Mouse (Mus musculus): ENCODE measurements around the gene Tyw1.

Tyw1 gene

DNA sequence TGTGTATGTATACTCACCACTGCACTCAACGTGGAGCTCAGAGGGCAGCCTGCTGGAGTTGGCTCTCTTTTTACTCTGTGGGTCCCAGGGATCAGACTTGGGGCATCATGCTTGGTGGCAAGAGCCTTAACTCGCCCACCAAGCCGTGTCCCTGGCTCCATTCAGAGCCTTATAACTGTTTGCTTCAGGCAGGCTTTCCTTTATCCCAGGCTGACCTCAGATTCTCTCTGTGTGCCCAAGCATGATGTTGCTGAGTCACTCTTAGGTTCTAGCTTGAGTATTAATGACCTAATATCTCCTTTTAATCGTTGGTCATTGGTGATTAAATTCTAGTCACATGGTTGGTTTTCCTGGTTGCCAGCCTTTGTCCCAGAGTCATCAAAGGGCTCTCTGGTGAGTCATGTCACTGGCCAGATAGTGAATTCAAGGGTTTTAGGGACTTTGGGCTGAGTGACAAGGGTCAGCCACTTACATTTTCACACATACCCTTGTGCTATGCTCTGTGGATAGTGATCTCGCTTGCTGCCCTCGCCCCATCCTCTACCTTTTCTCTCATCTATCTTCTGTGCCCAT, 9.1 kb downstream of the Tyw1 start:
- DNase-seq (ENCODE audit: low read depth, low spot score): no peak

DNA sequence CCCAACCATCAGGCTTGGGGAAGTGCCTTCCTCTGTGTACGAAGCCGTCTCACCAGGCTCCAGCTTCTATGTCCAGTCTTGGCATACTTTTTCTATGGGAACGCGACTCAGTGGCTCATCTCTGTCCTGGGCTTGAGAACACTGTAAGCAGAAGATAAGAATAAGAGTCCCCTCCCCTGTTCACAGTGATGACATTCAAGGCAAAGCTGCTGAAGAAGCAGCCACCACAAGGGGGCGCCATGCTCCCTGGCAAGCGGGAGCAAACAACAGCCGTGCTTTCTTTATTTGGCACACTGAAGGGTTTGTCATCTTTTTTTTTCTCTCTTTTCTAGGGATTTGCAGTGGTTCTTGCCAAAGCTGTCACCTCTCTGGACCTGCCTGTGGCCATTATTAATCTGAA, 11.2 kb downstream of the Tyw1 start:
- no peak for DNase-seq (ENCODE audit: low read depth, low spot score)

DNA sequence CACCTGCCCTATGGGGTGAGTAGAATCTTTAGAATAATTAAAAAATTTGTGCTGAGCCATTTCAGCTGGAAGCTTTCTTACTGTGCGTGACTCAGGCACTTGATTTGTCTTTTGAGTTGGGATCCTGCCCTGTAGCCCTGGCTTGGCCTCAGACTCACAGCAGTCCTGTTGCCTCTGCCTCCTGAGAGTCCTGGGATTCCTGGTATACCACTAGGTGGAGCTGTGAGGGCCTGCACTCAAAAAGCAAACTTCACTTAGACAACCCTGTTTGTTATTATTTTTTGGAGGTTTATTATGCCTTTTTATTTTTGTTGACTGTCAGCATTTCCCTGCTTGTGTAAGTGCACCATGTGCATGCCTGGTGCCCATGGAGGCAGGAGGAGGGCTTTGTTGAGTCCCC, 11.9 kb downstream of the Tyw1 start:
- no peak for DNase-seq (ENCODE audit: low read depth, low spot score)

DNA sequence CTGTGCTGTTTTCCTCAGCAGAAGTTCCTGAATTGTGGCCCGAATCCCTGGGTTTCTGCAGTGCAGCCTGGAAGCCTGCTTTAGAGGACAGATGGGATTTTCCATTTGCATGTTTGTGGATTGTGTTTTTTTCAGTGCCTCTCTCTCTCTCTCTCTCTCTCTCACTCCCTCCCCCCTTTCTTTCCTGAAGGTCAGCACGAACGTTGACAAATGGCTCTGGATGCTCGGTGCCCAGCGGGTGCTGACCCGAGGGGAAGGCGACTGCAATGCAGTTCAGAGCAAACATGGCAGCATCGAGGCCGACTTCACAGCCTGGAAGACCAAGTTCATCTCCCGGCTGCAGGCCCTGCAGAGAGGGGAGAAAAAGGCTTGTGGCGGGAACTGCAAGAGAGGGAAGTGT, 13.6 kb downstream of the Tyw1 start:
- no peak for DNase-seq (ENCODE audit: low read depth, low spot score)

DNA sequence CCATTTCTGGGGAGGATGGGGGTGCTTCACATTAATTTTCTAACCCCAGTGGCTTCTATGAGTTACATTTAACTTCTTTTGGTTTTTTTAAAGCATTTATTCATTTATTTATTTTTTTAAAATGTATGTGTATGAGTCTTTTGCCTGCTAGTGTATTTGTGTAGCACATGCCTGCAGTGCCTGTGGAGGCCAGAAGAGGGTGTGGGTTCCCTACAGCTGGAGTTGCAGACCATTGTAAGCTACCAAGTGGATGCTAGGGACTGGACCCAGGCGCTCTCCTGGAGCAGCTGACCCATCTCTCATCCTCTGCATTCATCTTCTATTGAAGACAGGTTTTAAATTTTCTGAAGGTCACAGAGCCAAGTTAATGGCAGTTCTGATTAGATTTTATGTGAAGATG, 16.9 kb downstream of the Tyw1 start:
- DNase-seq (ENCODE audit: low read depth, low spot score): no peak

DNA sequence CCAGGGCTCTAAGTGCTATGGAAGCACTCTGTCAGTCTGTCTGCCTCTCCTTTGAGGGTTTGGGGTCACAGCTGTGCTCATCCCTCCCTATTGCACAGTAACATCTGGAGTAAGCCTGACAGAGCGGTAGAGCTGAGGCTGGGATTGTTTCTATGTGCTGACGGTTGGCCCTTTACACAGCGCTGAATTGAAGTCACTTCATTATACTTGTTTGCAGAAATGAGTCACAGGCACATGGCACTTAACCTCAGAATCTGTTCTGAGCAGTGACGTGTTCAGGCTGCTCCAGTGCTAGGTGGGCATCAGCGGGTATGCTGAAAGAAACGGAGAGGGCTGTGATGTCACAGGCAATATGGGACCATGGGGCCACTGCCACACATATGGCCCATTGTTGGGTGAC, 17.6 kb downstream of the Tyw1 start:
- DNase-seq (ENCODE audit: low read depth, low spot score): no peak

DNA sequence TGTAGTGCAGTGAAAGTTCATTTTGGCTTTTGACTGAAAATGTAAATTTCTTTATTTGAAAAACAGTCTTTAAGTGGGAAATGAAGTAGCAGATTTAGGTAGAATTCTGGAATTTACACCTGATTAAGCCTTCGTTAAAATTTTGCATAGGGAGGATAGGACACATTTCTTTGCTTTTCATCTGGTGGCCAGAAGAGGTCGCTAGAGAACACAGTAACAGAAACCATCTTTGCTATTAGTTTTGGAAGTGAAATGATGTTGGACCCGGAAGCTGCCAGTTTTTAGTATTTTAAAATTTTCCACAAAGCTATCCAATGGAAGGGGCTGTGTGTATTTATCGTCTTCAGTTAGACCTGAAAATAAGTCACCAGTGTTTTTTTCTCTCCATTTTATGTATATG, 20.1 kb downstream of the Tyw1 start:
- DNase-seq (ENCODE audit: low read depth, low spot score): no peak

DNA sequence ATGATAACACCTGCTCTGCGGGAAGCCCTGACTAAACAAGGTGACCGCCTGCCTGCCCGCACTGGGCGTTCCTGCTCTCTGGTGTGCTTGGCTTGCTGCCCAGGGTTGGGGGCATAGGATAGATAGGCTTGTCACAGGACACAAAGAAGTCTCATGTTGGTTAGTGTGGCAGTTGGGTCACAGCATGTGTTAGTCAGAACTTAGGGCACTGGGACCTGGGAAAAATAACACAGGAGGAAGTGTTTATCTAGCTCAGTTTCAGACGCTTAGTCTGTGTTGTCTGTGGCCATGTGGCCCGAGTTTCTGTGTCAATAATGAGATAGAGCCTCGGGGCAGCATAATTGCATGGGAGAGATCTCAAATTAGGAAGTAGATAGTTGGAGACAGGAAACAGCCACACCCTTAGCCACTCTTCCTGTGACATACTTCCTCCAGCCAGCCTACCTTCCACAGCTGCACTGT, 22.6 kb downstream of the Tyw1 start:
- DNase-seq (ENCODE audit: low read depth, low spot score): no peak

DNA sequence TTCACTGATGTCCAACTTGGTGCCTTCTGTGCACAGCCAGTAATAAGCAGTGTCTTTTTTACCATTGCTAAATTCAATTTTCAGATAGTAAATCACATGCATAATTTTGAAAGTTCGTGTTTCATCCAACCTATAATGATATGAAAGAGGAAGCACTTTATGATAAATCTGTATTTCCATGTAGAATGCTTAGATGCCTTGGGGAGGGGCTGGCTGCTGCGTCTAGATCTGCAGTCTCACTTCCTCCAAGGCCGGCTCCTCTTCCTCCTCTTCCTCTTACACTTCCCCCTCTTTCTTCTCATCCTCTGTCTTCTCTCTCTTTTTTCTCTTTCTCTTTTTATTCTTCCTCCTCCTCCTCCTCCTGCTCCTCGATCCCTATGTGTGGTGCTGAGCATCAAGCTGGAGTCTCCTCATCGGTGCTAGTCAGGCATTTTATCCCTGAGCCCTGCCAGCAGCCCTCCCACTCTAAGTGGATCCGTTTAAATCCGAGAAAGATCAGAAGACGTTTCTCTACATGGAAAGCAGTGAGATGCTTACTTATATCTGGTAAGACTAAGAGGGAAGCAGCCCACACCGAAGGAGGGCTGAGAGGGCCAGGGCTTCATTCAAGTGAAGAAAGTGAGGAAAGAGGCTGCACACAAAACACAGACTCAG, 27.8 kb downstream of the Tyw1 start:
- DNase-seq (ENCODE audit: low read depth, low spot score): peak; percentile 33

DNA sequence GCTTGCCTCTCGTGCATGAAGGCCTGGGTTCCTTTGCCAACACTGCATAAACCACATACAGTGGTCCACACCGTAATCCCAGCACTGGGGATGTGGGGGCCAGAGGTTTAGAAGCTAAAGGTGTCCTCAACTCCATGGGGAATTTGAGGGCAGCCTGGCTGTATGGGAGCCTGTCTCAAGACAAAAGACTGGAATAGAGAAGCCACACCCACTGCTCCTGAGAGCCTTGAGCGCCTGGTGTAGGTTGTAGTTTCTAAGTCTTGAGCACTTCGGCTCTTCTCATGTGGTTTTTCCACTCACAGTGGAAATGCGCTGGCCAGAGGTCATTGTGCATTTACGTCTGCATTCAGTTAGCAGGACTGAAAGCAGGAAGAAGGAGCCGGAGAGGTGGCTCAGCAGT, 32.7 kb downstream of the Tyw1 start:
- DNase-seq (ENCODE audit: low read depth, low spot score): no peak

DNA sequence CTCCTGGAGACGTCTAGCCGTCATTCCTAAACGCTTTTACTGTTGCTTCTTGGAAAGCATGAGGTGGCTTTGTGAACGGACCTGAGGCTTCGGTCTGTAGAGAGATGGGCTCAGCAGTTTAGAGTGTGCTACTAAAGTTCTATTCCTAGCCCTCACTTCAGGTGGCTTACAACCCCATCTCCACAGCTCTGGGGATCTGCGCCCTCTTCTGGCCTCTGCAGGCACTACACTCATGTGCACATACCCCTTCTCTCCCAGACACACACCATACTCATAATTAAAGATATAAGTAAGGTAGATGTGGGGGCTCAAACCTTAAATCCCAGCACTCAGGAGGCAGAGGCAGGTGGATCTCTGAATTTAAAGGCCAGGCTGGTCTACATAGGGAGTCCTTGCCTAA, 34.8 kb downstream of the Tyw1 start:
- DNase-seq (ENCODE audit: low read depth, low spot score): no peak

DNA sequence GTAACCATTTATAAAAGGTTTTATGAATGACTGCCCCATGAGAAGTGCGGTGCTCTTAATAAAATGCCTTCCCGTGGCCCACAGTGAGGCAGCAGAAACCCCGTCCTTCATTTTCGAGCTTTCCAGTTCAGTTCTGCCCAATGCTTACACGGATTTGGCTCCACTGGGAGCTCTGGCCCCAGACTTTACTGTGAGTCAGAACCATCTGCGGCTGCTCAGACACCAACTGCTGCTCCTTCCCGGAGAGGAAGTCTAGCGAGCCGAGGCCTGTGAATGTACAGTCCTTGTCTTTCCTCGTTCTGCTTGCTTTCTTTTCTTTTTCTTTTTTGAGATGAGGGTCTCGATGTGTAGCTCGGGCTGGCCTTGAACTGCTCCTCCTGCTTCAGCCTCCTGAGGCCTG, 35.4 kb downstream of the Tyw1 start:
- DNase-seq (ENCODE audit: low read depth, low spot score): peak; percentile 47

DNA sequence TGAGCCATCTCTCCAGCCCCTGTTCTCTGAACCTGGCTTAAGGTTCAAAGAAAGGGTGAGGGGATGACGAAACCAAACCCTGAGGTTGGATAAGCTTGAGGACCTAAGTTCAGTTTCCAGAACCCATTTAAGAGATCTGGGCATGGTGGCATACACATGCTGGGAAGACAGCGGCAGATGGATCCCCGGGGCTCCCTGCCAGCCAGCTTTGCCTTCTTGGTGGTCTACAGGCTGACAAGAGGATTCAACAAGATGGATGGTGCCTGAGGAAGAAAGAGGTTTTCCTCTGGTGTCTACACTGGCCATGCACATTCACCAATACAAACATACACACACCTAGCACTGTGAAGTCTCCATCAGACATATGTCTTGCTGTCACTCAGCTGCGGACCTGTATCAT, 37.6 kb downstream of the Tyw1 start:
- no peak for DNase-seq (ENCODE audit: low read depth, low spot score)

DNA sequence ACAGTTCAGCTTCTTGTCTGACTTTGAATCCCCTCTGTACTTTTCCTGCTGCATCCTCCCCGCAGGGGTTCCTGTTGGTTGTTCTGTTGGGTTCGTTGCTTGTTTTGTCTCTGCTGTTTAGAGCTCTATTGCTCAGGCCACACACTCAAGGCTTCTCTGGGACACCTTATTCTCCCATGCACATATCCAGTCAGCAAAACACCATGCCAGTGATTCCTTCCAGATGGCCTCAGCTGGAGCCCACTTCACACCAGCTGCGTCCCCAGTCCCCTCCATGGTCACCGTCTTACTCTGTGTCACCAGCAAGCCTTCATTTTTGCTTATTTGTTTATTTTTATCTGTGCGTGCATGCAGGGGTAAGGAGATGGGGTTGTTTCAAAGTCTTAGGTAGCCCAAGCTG, 38.5 kb downstream of the Tyw1 start:
- DNase-seq (ENCODE audit: low read depth, low spot score): no peak

DNA sequence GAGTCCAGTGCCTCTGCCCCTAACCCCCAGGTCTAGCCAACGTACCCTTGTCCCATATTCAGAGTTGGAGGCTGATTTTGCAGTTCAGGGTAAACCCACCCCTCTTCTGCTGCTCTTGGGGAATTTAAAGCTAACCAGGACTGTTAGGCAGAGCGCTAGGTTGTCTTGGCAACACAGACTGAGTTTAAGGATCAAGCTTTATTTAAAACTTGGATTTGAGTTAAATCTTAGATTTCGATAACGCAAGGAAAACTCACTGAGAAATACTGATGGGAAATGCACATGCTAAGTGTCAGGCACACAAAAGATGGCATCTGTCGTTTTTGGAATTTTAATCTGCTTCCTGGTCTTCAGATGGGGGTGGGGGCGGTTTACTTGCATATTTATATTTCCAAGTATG, 39.2 kb downstream of the Tyw1 start:
- peak; percentile 51 for DNase-seq (ENCODE audit: low read depth, low spot score)

DNA sequence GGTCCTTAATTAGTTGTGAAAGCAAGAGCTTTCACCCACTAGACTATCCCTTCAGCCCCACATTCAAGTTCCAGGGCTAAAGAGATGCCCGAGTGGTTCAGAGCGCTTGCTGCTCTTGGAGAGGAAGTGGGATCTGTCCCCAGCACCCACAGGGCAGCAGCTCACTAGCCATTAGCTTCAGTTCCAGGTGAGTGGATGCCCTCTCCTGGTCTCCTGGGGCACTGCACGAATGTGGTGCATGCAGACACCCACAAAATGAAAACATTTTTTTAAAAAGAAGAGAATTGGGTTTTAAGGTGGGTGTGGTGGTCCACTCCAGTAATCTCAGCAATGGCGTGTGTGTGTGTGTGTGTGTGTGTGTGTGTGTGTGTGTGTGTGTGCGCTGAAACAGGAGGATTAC, 40.7 kb downstream of the Tyw1 start:
- DNase-seq (ENCODE audit: low read depth, low spot score): no peak

DNA sequence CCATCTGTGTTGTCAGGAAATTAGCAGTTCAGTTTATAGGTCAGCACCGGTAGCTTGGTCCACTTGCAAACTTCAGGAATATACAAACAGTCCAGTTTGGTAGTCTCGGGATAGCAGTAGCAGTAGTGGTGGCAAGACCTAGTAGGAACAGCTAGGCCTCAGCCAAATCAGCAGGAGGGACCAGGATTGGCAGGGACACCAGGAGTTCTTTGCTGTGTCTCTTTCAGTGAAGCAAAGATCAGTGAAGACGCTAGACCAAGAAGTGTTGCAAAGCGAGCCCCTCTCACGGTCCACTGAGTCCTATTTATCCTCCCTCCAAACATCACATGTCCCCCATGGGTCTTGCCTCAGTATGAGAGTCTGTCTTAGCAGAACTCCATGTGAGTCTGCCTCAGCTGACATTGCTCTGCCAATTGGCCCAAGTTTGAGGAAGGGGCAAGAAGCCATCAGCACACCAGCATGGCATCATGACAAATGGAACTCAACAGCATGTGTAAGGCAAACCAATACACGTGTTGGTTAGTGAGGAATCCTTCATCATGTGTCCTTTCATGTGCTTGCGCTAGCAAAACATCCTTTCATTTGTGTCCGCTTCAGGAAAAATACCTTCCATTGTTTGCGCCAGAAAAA, 43.5 kb downstream of the Tyw1 start:
- DNase-seq (ENCODE audit: low read depth, low spot score): no peak

DNA sequence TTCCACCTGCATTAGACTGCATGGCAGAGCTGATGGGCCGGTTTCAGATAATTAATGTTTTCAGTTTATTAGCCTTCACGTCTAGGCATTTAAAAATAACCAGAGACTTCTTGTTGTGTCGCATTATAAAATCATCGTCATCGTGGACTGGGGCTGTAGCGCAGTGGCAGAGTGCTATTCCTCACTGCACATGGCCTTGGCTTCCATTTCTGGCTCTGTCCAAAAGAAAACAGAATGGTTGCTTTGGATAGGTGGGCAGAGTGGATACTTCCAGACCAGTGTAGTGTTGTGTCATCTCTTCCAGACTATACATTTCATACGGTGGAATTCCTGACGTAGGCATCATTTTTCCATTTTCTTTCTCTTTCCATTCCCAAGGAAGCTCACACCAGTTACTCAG, 44.1 kb downstream of the Tyw1 start:
- DNase-seq (ENCODE audit: low read depth, low spot score): no peak

DNA sequence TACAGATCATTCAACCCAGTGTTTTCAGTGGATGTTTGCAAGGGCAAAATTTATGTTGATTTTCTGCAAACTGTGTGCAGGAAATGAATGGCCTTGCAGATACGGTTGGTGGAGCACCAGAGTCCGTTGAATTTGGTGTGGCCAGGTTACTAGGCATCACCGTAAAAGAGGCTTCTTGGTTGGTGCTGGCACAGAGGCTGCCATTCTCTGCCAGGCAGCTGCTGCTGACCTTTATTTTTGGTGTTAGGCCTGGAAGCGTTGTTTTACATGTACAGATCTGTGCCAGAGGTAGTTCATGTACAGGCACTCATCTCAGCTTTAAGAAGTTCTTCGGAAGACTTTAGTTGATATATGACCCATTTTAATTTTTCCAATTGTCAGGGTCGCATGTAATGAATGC, 48.2 kb downstream of the Tyw1 start:
- DNase-seq (ENCODE audit: low read depth, low spot score): no peak

DNA sequence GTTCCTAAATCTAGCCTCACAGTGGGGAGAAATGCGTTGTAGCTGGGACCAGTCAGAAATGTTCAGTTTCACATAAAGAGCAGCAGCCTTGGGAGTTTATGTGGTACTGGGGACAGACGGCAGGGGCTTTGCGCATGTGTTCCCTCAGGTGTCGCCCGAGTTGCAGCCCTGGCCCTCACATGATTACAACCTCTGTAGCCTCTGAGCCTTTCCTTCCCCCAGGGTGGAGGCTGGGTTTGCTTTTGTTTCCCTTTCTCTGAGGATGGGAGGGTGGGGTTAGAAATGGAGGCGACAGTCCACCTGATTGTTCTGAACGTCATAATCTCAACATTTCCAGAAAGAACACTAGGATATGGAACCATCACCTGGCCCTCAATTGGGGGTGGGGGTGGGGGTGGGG, 52.5 kb downstream of the Tyw1 start:
- no peak for DNase-seq (ENCODE audit: low read depth, low spot score)

DNA sequence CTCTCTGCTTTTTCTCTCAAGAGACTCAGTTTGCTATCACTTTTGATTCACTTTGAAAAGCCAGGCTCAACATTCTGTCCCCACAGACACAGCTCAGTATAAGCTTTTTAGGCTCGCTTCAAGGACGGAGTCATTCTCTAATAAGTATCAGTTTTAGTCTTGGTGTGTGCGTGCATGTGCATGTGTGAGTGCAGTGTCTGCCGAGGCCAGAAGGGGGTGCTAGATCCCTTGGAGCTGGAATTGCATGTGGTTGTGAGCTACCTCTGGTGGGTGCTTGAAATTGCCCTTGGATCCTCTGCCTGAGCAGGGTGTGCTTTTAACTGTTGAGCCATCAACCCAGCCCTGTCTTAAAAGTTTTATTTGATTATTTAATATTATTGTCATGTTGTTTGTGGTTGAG, 54.7 kb downstream of the Tyw1 start:
- no peak for DNase-seq (ENCODE audit: low read depth, low spot score)

DNA sequence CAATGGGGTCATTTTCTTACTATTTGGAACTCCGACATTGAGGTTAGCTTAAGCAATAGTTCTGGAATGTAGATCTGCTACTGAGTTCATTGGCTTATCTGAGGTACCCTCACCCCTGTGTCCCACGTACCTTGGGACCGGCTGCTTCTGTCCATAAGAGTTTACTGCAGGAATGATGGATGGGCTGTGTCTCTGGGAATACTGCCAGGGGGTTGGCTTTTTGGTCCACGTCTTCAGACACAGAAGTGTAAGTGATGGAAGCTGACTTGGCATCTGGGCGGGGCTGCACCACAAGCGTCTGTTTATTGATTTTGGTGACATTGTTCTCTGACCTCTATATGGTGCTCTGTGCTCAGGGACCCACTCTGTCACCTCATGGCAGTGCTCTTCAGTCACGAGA, 55.4 kb downstream of the Tyw1 start:
- no peak for DNase-seq (ENCODE audit: low read depth, low spot score)

DNA sequence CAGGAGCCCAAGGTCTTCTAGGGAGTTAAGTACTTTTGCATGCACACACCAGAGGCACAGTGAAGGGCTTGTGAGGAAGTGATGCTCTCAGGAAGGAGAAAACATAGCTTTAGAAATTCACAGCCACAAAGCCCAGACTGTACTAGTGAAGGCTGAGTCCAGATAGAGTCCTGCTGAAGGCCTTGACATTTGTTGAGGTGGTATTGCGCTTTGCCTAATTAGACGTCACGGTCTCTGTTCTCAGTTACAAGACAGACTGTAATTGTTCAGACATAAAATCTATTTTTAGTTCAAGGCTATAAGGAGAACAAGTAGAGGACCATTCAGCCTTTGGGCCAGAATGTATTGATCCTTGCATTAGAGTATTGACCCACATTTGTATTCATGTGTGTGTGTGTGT, 58.1 kb downstream of the Tyw1 start:
- no peak for DNase-seq (ENCODE audit: low read depth, low spot score)

DNA sequence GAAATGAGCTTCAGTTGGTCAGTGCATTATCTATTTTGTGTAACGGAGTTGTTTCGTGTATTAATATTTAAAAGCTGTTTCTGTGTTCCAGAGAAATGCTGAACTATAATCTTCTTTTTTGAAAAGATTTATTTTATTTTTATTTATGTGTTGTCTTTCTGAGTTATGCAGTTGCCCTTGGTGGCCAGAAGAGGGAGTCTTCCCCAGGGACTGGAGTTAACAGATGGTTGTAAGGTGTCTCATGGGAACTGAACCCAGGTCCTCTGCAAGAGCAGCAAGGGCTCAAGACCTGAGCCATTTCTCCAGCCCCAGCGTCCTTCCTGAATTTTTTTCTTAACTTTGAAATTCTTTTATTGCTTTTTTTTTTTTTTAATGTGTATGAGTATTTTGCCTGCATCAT, 59.5 kb downstream of the Tyw1 start:
- no peak for DNase-seq (ENCODE audit: low read depth, low spot score)

All from telencephalon, adult 2 months (tissue).